Mouse (Mus musculus) megakaryocyte, embryonic 14.5 days (primary cell): ENCODE measurements at regions not wholly inside any gene's neighbourhood (a gene's known extent, or its start where the extent isn't known, plus 50 kb on each side); places are given as distances from the start of the nearest gene placed in this dataset.

Source experiments
- FLI1 ChIP-seq: IDR thresholded peaks from 2 replicates; pipeline ENCODE4 v1.6.1; 2012; ENCODE audit warnings: low read length, inconsistent platforms, mixed read lengths
- GATA1 ChIP-seq: IDR thresholded peaks from 3 replicates; pipeline ENCODE4 v1.6.1; 2012; ENCODE audit warnings: mixed read lengths, low read length, inconsistent platforms, borderline replicate concordance

- no peak for TF ChIP-seq FLI1
- TF ChIP-seq GATA1, result no peak
Observed at GRCm38 (mm10) chr1:63937480-63937879, 168.4 kb upstream of the 4933402D24Rik start.
